Mouse (Mus musculus) liver, adult 2 months (tissue): ENCODE data around the gene Far1. TPM values are rescaled to one million over a fixed set of nuclear protein-coding genes. Genes with fewer than 3 reads are reported as not detected.

Source experiments
- DNase-seq: peaks from one replicate; pipeline ENCODE4 v3.0.0-alpha.2; 2011; ENCODE audit warnings: low read depth, low spot score; ENCODE audit errors: extremely low read depth
- H3K27ac ChIP-seq: fragments of 200-500 bp; replicated peaks from 2 replicates; pipeline ENCODE4 v1.5.1; 2012; ENCODE audit warnings: low read depth, mild to moderate bottlenecking, control low read depth, inconsistent platforms, low read length; ENCODE audit not compliant: insufficient read depth
- H3K27me3 ChIP-seq: fragments of 200-500 bp; 2 replicates; pipeline ENCODE4 v1.6.1; 2012; ENCODE audit warnings: mild to moderate bottlenecking, moderate library complexity, low read length, inconsistent platforms; ENCODE audit not compliant: control insufficient read depth, insufficient read depth
- H3K36me3 ChIP-seq: fragments of 200-500 bp; 2 replicates; pipeline ENCODE4 v1.6.1; 2012; ENCODE audit warnings: low read length, inconsistent platforms; ENCODE audit not compliant: control insufficient read depth, insufficient read depth
- H3K4me1 ChIP-seq: fragments of 200-500 bp; 2 replicates; pipeline ENCODE4 v1.6.1; 2011; ENCODE audit warnings: low read length; ENCODE audit not compliant: control insufficient read depth, insufficient read depth
- H3K4me3 ChIP-seq: fragments of 200-500 bp; 2 replicates; pipeline ENCODE4 v1.5.1; 2011; ENCODE audit warnings: low read depth, mild to moderate bottlenecking, control low read depth, low read length, moderate library complexity; ENCODE audit not compliant: insufficient read depth
- H3K79me2 ChIP-seq: fragments of 200-500 bp; 2 replicates; pipeline ENCODE4 v1.6.1; 2012; ENCODE audit warnings: inconsistent platforms, mild to moderate bottlenecking, low read length, moderate library complexity; ENCODE audit not compliant: control insufficient read depth, insufficient read depth
- H3K9ac ChIP-seq: fragments of 200-500 bp; 2 replicates; pipeline ENCODE4 v1.6.1; 2012; ENCODE audit warnings: low read depth, mild to moderate bottlenecking, control low read depth, inconsistent platforms, low read length
- CTCF ChIP-seq: fragments of 200-500 bp; IDR thresholded peaks from 2 replicates; pipeline ENCODE4 v1.5.1; 2011; ENCODE audit warnings: low read depth, low read length, control low read depth
- POLR2A ChIP-seq: fragments of 200-500 bp; IDR thresholded peaks from 2 replicates; pipeline ENCODE4 v1.6.1; 2011; ENCODE audit warnings: low read length, control low read depth; ENCODE audit not compliant: insufficient read depth; ENCODE audit errors: extremely low read depth
- WGBS: fragments of 180-500 bp; shearing (Covaris S2); methylation state at CpG from one replicate; pipeline ENCODE4 v1.1.7; 2018; 5-methylcytosine and 5-hydroxymethylcytosine counted together
- polyA plus RNA-seq: library from polyadenylated mRNA; depleted of rRNA; stranded (reverse); fragments of >200 nt; gene quantifications from 2 replicates; pipeline ENCODE4 v1.2.3, GENCODE M21; 2012
- total RNA-seq: library from RNA; depleted of rRNA; stranded (reverse); fragments of >200 nt; gene quantifications from 2 replicates; pipeline ENCODE4 v1.2.3, GENCODE M21; 2014

The Far1 gene
- total and polyA plus RNA-seq, 2 experiments: 0.73 to 6.8 TPM

DNA sequence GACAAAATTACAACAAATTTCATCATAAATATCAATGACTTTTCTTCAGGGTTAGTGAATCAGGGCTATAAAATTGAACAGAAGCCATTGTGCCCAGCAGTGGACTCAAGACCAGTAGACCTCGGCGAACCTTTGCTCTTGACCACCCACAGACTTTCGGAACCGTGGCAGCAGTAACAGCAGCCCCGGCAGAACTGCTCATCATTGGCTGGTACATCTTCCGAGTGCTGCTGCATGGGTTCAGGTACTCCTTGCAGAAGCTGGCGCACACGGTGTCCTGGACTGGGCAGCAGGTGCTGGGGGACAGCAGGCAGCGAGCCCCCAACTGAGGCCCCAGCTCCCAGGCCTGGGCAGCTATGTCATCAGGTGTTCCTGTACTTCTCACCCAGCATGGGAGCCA lies 79.1 kb downstream of the Far1 start:
- no peak for DNase-seq
- H3K36me3 ChIP-seq: no peaks in the 10 kb centered on the region

DNA sequence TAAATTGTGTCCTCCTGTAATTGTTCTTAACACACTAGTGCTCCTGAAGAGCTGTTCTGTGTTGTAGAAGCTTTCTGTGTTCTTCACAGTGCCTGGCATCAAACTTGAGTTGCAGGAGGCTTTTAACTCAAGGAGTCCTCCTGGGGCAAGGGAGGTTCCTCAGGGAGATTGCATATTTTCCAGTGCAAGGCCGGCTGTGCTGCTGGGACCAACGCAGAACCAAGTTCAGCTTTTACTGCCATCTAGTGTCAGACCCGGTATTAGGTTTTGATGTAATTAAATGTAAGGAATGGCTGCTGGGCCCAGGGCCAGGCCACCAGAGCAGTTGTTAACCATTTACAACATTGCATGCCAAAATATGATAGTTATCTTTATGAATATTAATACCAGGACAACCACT lies 80.7 kb downstream of the Far1 start:
- no peaks in the 10 kb centered on the region for H3K79me2 ChIP-seq
- TF ChIP-seq POLR2A (no peak), CTCF (peak; percentile 72)
- no peaks in the 10 kb centered on the region for H3K36me3 ChIP-seq
- no peak overlapping the region for H3K4me3 ChIP-seq
- H3K9ac ChIP-seq: no peak overlapping the region
- no peaks in the 10 kb centered on the region for H3K27me3 ChIP-seq
- no peaks in the 10 kb centered on the region for H3K4me1 ChIP-seq
- H3K27ac ChIP-seq: no peak overlapping the region
- WGBS: 1% methylated on average over 3 of the region's 3 CpGs
- DNase-seq: peak; percentile 33

More for the DNA sequence above, 79.1 kb downstream of the Far1 start:
- Histone ChIP-seq H3K4me1 (no peaks in the 10 kb centered on the region), H3K9ac (no peak overlapping the region), H3K79me2 (no peaks in the 10 kb centered on the region), H3K27ac (no peak overlapping the region), H3K4me3 (no peak overlapping the region), H3K27me3 (no peaks in the 10 kb centered on the region)
- WGBS: 86% methylated on average over 9 of the region's 9 CpGs
- TF ChIP-seq CTCF (no peak), POLR2A (no peak)

DNA sequence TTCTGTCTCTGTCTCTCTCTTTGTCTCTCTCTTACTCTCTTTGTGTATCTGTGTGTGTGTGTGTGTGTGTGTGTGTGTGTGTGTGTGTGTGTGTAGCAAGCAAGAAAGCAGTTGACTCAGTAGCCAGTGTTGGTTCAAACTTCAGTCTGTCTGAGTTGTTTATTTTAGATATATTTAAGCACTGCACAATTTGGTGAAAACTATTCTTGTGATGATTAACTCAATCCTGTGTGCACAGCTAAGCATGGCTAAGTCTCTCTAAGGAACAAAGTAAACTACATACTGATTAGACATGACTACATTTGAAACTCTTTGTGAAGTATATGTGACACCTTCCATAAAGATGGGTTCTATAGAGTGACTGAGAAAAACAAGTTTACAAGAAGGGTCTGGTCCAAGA lies 83.6 kb downstream of the Far1 start:
- Histone ChIP-seq H3K79me2 (no peaks in the 10 kb centered on the region), H3K27me3 (0 out of 2 replicates have a peak, but pooled peaks cover 2% of the 10 kb centered on the region), H3K27ac (no peak overlapping the region), H3K9ac (no peak overlapping the region), H3K4me3 (no peak overlapping the region), H3K36me3 (no peaks in the 10 kb centered on the region), H3K4me1 (no peaks in the 10 kb centered on the region)
- DNase-seq: no peak
- no peak for TF ChIP-seq POLR2A
- TF ChIP-seq CTCF: no peak

DNA sequence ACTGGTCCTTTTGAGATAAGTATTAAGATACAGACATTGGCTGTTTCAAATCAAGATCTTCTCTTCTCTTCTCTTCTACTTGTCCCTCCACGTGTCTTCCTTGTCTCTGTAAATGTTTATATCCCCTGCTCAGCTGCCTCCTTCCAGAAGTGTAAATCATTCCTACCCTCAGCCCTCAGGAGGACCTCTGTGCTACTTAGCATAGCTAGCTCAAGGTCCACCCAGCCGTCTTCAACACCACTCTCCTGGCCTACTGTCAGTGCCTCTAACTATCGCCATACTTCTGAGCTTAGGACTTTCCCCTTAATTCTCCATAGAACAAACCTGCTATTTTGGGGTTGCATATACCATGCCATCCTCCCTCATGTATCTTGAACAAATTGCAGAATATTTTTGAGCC lies 88.2 kb downstream of the Far1 start:
- DNase-seq: no peak

DNA sequence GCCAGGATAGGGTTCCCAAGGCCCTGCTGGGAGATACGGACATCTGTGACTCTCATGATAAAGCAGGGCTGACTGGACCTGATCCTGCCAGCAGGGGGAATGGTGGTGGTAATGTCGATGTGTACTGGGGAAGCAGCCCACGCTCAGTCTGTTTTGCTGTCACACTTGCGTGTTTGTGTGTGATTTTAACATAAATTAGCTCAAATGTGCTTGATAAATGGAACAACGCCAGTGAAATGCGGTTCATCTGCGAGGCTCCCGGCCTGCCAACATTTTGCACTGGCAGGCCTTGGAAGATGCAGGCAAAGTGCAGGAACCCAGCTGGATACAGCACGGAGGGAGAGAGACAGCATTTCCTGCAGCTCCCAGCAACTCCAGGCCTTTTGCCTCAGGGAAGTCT lies 94.3 kb downstream of the Far1 start:
- Histone ChIP-seq H3K4me3 (no peak overlapping the region), H3K36me3 (no peaks in the 10 kb centered on the region), H3K79me2 (no peaks in the 10 kb centered on the region), H3K27ac (no peak overlapping the region), H3K27me3 (peaks cover 2% of the 10 kb centered on the region; the same call in 1 of the 2 replicates), H3K4me1 (no peaks in the 10 kb centered on the region), H3K9ac (no peak overlapping the region)
- 35% methylated on average over 9 of the region's 9 CpGs for WGBS
- TF ChIP-seq POLR2A (no peak), CTCF (no peak)
- no peak for DNase-seq

More for the DNA sequence above, 88.2 kb downstream of the Far1 start:
- Histone ChIP-seq H3K27ac (no peak overlapping the region), H3K27me3 (0 out of 2 replicates have a peak, but pooled peaks cover 2% of the 10 kb centered on the region), H3K9ac (no peak overlapping the region), H3K4me3 (no peak overlapping the region), H3K4me1 (no peaks in the 10 kb centered on the region), H3K79me2 (no peaks in the 10 kb centered on the region), H3K36me3 (no peaks in the 10 kb centered on the region)
- no peak for TF ChIP-seq POLR2A
- no peak for TF ChIP-seq CTCF
- WGBS: 80% methylated on average over 3 of the region's 3 CpGs

DNA sequence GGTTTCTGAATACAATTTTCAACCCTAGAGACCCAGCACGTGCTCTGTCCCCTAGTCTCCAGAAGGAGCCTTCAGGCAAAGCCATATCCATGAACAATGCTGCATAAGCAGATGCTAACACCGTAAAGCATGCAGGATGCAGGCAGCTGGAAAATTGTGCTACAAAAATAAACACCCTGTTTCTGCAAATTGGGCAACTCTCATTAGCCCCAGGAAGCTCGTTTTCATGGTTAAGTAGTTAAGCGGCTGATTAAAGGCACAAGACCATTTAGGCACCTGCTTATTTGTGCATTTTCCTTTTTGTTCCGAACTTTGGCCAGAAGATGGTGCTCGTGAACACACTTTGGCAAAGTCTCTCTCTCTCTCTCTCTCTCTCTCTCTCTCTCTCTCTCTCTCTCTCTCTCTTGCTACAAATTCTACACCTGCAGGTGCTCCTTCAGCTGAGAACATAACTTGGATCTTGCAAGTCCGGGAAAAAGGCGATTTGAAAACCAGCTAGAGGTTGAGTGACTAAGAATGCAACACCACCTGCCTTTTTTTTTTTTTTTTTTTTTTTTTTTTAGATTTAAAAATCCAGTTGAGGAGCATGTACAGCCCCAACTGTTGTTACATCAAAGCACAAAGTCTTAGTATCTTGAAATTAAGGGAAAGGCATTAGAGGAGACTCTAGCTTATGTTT lies 95.5 kb downstream of the Far1 start:
- TF ChIP-seq POLR2A (no peak), CTCF (no peak)
- no peak overlapping the region for H3K9ac ChIP-seq
- H3K4me3 ChIP-seq: no peak overlapping the region
- DNase-seq: peak; percentile 53
- 23% methylated on average over 8 of the region's 8 CpGs for WGBS
- no peaks in the 10 kb centered on the region for H3K36me3 ChIP-seq
- H3K79me2 ChIP-seq: no peaks in the 10 kb centered on the region
- no peaks in the 10 kb centered on the region for H3K4me1 ChIP-seq
- no peak overlapping the region for H3K27ac ChIP-seq
- H3K27me3 ChIP-seq: peaks cover 2% of the 10 kb centered on the region; the same call in 1 of the 2 replicates
